Mouse (Mus musculus) thymus, adult 18-20 months (tissue): ENCODE measurements at regions not wholly inside any gene's neighbourhood (a gene's known extent, or its start where the extent isn't known, plus 50 kb on each side); places are given as distances from the start of the nearest gene placed in this dataset.

ENCODE experiments used
- DNase-seq, 2 experiments: peaks; one replicate each; pipeline ENCODE4 v3.0.0; 2022; ENCODE audit warnings: mixed read lengths in 2 of 2

- DNase-seq: peak in 1 of 2 experiments; percentile 36
Observed at GRCm38 (mm10) chr2:178542032-178542431, 111.7 kb downstream of the Cdh26 start.

DNA sequence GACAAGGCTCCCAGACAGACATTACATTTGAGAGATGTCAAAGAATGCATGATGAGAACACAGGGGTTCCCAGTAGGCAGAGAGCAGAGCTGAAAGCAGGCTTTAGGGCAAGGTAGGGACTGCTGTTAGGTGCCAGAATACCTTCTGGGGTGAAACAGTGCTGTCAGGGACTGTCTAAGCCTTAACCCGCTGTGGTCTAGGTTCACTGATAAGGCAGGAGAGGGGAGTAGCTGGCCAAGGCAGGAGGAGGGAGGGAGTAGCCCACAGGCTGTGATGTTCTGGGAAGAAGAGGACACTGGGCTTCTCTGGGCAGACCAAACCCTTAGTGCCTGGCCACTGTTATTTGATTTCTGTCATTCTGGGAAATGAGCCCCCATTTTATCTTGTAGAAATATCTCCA, 114.1 kb downstream of the Cdh26 start:
- no peak for DNase-seq

- no peak for DNase-seq
Observed at GRCm38 (mm10) chr2:178545601-178546352, 115.4 kb downstream of the Cdh26 start.

GRCm38 (mm10) chr2:178546353-178546720, 116.0 kb downstream of the Cdh26 start:
- DNase-seq: no peak

DNA sequence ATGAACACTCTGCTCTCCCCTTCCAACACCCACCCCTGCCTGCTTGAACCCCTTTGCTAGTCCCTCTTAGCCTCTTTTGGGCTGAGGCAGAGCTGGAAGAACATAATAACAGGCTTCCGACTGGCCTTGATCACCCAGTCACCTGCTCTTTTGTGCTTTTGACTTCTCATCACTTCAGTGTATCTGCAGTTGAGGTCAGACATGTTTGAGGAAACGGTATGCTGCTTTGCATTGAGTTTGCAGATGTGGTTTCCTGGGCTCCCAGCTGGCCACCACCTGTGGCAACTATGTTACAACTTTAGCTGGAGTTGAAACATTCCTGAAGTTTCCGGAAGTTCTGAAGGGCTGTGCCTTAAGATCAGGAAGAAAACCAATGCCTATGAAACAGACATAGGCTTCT, 116.6 kb downstream of the Cdh26 start:
- peak; percentile 15 to 41 for DNase-seq

- no peak for DNase-seq
Observed at GRCm38 (mm10) chr2:178548937-178549336, 118.6 kb downstream of the Cdh26 start.

- DNase-seq: no peak
Observed at GRCm38 (mm10) chr2:178553736-178554135, 123.4 kb downstream of the Cdh26 start.

DNA sequence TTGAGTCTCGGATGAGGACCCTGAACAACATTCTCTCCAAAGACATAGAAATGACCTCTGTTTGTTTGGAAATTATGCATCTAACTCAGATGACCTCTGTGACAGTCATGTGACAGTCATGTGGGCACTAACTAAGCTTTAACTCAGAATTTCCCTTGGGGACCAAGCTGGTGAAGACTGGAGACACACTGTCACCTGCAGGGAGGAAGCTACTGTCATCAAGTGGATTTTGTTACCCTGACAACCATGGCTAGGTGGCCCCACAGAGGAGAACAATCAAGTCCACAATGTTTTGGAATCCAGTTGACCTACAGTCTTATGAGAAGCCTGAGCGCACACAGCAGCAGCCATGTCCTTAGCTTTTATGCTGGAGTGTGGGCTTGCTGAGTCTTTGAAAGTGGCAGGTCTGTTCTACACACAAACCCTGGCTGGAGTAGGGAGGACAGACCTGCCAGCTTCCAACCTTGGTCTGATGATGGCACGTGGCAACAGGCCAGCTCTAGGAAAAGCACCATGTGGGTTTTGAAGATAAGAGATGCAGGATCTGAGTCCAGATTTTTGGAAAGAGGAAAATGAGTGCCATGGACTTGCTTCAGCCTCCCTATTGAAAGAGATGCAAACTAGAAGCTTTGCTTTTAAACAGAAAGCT, 125.5 kb downstream of the Cdh26 start:
- no peak for DNase-seq

DNA sequence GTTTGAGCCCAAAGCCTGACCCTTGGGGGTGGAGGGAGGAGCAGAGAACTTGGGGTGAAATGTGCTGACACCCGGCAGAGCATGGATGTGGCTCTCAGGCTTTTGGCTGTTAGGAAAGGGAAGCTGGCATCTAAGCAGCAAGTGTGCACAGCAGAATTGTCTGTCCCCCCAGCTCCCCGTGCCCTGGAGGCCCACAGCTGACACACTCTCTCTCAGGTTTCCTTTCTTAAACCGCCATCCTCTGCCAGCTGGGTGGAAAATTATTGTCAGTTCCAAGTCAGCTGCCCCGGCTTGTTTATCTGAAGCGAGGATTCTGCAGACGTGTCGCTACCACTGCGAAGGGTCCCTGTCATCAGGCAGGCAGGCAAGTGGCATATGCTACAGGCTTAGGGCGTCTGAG, 127.6 kb downstream of the Cdh26 start:
- peak; percentile 50 to 55 for DNase-seq

DNA sequence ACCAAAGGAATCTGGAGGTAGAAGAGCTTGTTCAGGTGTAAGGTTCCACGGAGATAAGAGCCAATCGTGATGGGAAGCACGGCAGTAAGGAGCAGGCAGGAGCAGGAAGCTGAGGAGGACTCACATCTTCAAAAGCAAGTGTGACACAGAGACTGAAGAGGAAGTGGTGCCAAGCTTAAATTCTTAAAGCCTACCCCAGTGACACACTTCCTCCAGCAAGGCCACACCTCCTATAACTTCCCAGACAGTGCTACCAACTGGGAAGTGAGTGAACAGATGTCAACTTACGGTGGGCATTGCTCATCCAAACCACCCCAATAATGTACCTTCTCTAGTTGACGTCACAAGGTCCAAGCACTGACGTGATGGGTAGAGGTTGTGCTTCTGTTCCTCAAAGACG, 133.0 kb downstream of the Cdh26 start:
- DNase-seq: no peak

GRCm38 (mm10) chr2:178565368-178565818, 135.1 kb downstream of the Cdh26 start:
- DNase-seq: no peak

DNA sequence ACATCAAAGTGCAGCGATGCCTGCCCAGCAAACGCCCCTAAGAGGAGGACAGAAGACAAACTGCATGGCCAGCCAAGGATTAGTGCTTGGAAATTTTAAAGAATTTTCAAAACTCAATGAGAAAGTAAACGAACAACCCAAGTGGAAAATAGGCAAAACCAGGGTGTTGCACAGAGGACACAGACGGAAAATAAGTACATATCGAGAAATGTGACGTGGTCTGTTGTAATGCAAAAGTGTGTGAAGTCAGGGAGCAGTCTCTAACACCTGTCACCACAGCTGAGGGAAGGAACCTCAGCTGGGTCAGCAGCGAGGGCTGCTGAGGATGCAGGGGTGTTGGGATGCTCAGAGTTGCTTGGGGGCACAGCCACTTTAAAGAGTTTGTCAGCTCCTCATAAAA, 137.2 kb downstream of the Cdh26 start:
- DNase-seq: no peak

DNA sequence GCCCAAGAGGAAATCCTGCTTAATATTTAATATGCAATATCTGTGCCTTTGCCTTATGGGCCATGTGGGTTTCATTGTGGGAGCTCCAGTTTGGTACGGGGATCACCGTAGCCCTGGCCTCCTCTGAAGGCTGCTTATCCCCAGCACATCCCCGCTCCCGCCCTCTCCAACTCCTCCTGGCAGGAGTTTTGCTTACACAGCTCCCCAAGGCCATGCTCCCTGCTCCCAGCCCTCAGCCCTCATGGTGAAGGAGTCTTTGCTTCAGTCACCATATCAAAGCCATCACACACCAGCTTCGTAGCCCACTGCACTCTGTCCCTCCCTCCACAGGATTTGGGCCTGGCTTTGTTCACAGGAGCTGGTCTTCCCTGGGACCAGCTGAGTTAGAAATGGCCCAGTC, 142.0 kb downstream of the Cdh26 start:
- DNase-seq: no peak

DNA sequence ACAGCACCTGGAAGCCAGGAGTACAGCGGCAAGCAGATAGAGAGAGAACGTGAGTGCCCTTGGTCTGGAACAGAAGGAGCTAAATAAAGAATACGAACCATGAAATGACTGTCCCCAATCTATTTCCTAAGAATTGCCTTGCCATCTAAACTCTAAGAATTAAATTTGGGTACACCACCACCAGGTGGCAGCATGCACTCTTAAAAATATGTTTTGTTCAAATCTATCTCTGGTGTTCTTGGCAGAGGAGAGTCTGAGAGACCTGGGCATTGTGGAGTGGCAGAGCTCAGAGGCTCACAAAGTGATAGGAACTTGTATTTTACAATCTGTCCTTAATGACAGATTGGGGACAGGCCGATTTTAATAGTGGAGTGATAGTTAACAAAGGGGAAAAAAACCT, 144.5 kb downstream of the Cdh26 start:
- DNase-seq: no peak

- no peak for DNase-seq
Observed at GRCm38 (mm10) chr2:178575403-178575802, 145.1 kb downstream of the Cdh26 start.

DNA sequence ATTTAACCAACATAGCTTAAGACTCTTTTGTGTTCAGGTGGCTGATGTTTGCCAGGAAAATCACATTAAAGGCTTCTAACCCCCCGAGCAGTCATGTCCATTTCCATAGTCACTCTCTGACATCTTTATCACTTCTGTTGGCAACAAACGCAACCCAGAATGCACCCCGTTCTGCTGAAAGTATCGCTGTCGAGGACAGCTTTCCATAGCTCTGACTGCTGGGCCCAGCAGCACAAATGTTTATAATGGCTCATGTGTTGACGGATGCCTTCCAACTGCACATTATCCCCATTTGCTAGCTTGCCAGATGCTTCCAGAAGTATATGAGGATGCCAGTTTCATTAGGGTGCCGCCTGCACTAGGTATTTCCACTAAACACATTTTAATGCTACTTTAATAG, 145.7 kb downstream of the Cdh26 start:
- DNase-seq: no peak

DNA sequence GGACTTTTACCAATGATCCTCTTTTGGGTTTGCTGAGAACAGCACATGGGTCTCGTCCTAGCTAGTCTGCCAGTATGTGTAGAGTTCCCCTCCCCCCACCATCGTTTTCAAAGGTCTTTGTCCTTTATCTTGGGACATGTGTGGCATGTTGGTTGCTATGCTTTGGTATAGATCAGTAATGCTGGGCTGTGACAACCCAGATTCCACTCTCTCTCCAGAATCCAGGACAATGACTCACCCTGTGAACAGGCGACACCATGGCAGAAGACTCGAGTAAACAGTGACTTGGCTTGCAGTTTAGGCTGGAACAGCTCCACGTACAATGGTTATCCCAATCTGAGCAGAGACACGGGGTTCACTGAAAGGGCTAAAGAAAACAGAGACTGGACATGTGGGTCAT, 149.2 kb downstream of the Cdh26 start:
- no peak for DNase-seq

- no peak for DNase-seq
Observed at GRCm38 (mm10) chr2:178581306-178581705, 151.0 kb downstream of the Cdh26 start.

- no peak for DNase-seq
Observed at GRCm38 (mm10) chr2:178584970-178585566, 154.7 kb downstream of the Cdh26 start.

DNA sequence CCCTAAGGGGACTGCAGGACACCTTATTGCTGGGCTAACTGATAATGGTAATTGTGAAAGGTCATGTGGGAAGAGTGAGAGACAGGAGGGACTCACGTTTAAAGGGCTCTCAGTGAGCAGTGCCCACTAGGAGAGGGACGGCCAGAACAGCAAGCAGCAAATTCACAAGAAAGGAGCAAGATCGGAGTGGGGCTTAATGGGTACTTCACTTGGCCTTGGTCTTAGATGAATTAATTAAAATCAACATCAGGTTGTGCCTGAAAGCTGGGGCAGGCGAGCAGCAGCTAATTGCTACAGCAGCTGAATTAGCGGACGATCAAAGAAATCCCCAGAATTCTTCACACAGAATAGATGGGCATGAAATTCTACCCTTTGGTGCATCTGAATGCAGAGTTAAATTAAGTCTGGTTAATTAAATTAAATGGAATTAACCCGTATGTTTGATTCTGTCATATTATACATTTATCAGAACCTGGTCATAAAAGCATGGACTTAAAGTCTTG, 156.9 kb downstream of the Cdh26 start:
- no peak for DNase-seq

- DNase-seq: no peak
Observed at GRCm38 (mm10) chr2:178593743-178594142, 163.4 kb downstream of the Cdh26 start.

DNA sequence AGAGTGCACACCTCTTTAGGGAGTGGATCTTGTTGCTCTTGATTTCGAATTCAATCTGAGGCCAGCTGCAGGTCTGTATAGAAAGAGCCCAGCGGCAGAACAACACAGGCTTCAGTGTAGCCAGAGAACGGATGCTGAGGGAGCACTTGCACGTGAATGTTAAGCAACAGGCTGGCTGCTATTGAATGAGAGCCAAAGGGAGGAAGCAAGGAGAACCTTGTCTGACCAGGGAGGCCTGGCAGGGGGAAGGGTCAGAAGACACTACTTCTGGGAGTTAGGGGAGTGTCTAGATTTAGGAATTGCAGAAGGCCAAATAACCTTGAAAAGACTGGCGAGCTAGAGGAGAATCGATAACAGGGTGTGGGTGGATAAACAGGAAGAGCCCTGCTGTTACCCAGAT, 163.8 kb downstream of the Cdh26 start:
- no peak for DNase-seq

DNA sequence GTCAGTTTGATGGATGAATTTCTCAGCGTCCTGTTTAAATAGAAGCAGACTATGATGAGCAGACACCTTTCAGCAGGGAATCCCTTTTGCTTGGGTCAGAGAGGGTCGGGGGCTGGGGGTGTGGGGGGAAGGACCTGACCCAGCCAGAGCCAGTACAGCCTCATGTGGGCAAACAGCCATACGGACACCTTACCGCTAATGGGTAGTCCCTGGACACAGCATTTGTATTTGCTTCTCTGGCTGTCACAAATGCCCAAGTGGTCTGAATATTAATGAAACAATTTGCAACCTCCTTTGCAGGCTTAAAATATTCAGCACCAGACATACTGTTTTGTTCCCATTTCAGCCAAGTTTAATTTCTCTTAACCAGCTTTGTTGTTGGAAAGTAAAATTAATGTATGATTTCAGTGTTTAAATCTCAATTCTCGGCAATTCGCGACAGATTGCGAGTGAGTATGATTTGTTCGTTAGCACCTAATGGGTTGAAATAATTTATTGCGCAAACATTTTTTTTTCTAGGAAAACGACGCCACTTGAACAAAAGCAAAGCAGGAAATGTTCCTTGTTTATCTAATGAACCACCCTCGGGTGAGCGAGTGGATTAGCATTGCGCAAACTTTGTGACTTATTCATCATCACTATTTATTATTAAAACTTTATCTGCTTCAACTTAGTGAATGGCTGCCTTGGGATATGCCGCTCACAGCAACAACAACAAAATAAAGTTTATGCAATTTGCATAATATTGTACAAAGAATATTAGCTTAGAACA, 166.2 kb downstream of the Cdh26 start:
- DNase-seq: no peak
